Mouse (Mus musculus): Measurements from ENCODE around the gene Ttc21a. TPM values are rescaled to one million over a fixed set of nuclear protein-coding genes. Genes with fewer than 3 reads are reported as not detected.
"Not testable (repeated sequence)": the region's sequence is repeated elsewhere in the genome, so short reads cannot be mapped to it uniquely, and the experiment has no call there.

The Ttc21a gene
- polyA plus RNA-seq, 1 experiment from 2014 or later = 1.3 TPM

- H3K4me3 ChIP-seq (ENCODE audit: low read length) = no peak overlapping the region
- WGBS = 88% methylated on average over 3 of the region's 3 CpGs
- ATAC-seq (ENCODE audit: low read depth) = no peak
- H3K4me1 ChIP-seq (replicated peaks; ENCODE audit: control insufficient read depth, insufficient read depth, low read length) = peaks cover 13% of the 10 kb centered on the region
- no peaks in the 10 kb centered on the region for H3K27me3 ChIP-seq (ENCODE audit: control insufficient read depth, insufficient read depth, low read depth, low read length)
- H3K9ac ChIP-seq (ENCODE audit: low read length) = no peak overlapping the region
- H3K36me3 ChIP-seq (ENCODE audit: control insufficient read depth, insufficient read depth, low read length) = no peaks in the 10 kb centered on the region
- no peak overlapping the region for H3K27ac ChIP-seq (ENCODE audit: low read length)
- no peak overlapping the region for H3K4me2 ChIP-seq (ENCODE audit: low read depth, low read length)
- no peaks in the 10 kb centered on the region for H3K9me3 ChIP-seq (ENCODE audit: control insufficient read depth, low read length)
These were observed 72.5 kb downstream of the Ttc21a start for GRCm38 (mm10) chr9:120009871-120010270.

DNA sequence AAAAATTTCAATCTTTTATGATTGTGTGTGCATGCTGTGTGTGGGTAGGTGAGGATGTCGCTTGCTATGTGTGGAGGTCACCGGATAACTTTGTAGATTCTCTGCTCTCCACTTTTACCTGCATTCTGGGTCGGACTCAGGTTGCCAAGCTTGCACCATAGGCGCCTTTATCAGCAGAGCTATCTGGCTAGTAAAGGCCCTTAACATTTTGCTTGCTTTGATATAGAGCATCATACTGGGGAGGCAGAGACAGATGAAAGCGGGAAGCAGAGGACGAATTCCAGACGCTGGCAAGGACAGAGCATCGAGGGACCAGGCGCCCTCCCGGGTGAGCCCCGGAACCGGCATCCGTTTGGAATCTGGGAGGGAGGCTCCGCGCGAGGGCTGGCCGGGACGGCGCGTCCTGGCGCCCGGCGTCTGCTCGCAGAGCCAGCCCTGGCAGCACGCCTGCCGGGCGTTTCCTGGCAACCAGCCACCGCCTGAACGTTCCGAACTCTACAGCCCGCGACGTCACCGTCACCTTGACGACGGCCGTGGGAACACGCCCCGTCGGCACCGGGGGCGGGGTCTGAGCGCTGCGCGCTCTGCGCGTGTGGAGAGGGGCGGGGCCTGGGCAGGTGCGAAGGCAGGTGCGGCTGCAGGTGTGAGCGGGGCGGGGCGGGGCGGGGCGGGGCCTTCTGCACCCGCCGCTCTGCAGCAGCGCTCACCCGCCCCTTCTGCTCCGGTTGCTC lies 73.5 kb downstream of the Ttc21a start:
- peak overlapping the region; percentile 54 for H3K9ac ChIP-seq (ENCODE audit: low read length)
- H3K4me1 ChIP-seq (replicated peaks; ENCODE audit: control insufficient read depth, insufficient read depth, low read length) = peaks cover 12% of the 10 kb centered on the region
- no peaks in the 10 kb centered on the region for H3K36me3 ChIP-seq (ENCODE audit: control insufficient read depth, insufficient read depth, low read length)
- peak; percentile 95 for ATAC-seq (ENCODE audit: low read depth)
- 1% methylated on average over 55 of the region's 60 CpGs for WGBS
- no peaks in the 10 kb centered on the region for H3K9me3 ChIP-seq (ENCODE audit: control insufficient read depth, low read length)
- no peaks in the 10 kb centered on the region for H3K27me3 ChIP-seq (ENCODE audit: control insufficient read depth, insufficient read depth, low read depth, low read length)
- peak overlapping the region; percentile 77 for H3K4me2 ChIP-seq (ENCODE audit: low read depth, low read length)
- peak overlapping the region; percentile 94 for H3K27ac ChIP-seq (ENCODE audit: low read length)
- peak overlapping the region; percentile 44 for H3K4me3 ChIP-seq (ENCODE audit: low read length)

- Histone ChIP-seq H3K27ac (ENCODE audit: low read length) (peak overlapping the region; percentile 66), H3K36me3 (ENCODE audit: control insufficient read depth, insufficient read depth, low read length) (no peaks in the 10 kb centered on the region), H3K4me1 (replicated peaks; ENCODE audit: control insufficient read depth, insufficient read depth, low read length) (peaks cover 10% of the 10 kb centered on the region), H3K4me3 (ENCODE audit: low read length) (peak overlapping the region; percentile 44), H3K27me3 (ENCODE audit: control insufficient read depth, insufficient read depth, low read depth, low read length) (no peaks in the 10 kb centered on the region), H3K4me2 (ENCODE audit: low read depth, low read length) (peak overlapping the region; percentile 77), H3K9ac (ENCODE audit: low read length) (no peak overlapping the region), H3K9me3 (ENCODE audit: control insufficient read depth, low read length) (no peaks in the 10 kb centered on the region)
- ATAC-seq (ENCODE audit: low read depth) = peak; percentile 66
- under 1% methylated on average over 10 of the region's 10 CpGs for WGBS
These were observed 74.1 kb downstream of the Ttc21a start for GRCm38 (mm10) chr9:120011533-120011932.

DNA sequence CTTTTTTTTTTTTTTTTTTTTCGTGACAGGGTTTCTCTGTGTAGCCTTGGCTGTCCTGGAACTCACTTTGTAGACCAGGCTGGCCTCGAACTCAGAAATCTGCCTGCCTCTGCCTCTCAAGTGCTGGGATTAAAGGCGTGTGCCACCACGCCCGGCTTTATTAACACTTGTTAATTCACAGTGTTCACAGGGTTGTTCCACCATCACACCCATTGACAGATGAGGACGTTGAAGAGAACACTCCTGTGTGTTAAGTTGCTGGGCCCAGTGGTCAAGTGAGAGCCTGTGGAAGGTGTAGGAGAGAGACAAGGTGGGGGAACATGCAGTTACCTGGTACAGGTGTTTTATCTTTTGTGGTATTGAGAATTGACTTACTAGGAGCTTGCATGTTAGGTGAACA lies 74.8 kb downstream of the Ttc21a start:
- not testable (repeated sequence) for ATAC-seq (ENCODE audit: low read depth); H3K36me3 ChIP-seq (ENCODE audit: control insufficient read depth, insufficient read depth, low read length); H3K27ac ChIP-seq (ENCODE audit: low read length)

DNA sequence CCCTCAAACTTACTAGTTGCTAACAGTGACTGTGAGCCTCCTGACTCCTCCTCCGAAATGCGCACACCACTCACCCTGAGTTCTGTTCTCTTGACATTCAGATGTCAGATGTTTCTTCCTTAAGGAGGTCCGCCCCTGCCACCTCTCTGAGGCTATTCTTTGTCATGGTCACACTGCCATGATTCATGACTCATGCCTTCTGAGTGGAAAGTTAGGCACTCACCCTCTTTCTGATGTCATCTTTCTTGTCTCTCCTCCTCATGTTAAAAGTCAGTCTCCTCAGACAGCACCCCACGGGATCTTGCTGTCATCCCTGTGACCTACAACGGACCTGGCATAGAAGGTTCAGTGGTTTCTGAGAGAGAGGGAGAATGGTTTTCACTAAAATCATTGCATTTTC lies 75.4 kb downstream of the Ttc21a start:
- no peak for ATAC-seq (ENCODE audit: low read depth)
- no peak overlapping the region for H3K4me2 ChIP-seq (ENCODE audit: low read depth, low read length)
- peaks cover 10% of the 10 kb centered on the region for H3K4me1 ChIP-seq (replicated peaks; ENCODE audit: control insufficient read depth, insufficient read depth, low read length)
- H3K27ac ChIP-seq (ENCODE audit: low read length) = no peak overlapping the region
- no peaks in the 10 kb centered on the region for H3K36me3 ChIP-seq (ENCODE audit: control insufficient read depth, insufficient read depth, low read length)
- H3K9ac ChIP-seq (ENCODE audit: low read length) = no peak overlapping the region
- WGBS = 77% methylated on average over 5 of the region's 5 CpGs
- no peaks in the 10 kb centered on the region for H3K9me3 ChIP-seq (ENCODE audit: control insufficient read depth, low read length)
- no peaks in the 10 kb centered on the region for H3K27me3 ChIP-seq (ENCODE audit: control insufficient read depth, insufficient read depth, low read depth, low read length)
- no peak overlapping the region for H3K4me3 ChIP-seq (ENCODE audit: low read length)

More for the DNA sequence above, 74.8 kb downstream of the Ttc21a start:
- H3K9ac ChIP-seq (ENCODE audit: low read length); H3K4me3 ChIP-seq (ENCODE audit: low read length); H3K9me3 ChIP-seq (ENCODE audit: control insufficient read depth, low read length); H3K4me1 ChIP-seq (replicated peaks; ENCODE audit: control insufficient read depth, insufficient read depth, low read length); H3K27me3 ChIP-seq (ENCODE audit: control insufficient read depth, insufficient read depth, low read depth, low read length); H3K4me2 ChIP-seq (ENCODE audit: low read depth, low read length): not testable (repeated sequence)
- 69% methylated on average over 6 of the region's 6 CpGs for WGBS

- no peak overlapping the region for H3K9ac ChIP-seq (ENCODE audit: low read length)
- no peaks in the 10 kb centered on the region for H3K27me3 ChIP-seq (ENCODE audit: control insufficient read depth, insufficient read depth, low read depth, low read length)
- H3K4me1 ChIP-seq (replicated peaks; ENCODE audit: control insufficient read depth, insufficient read depth, low read length) = peaks cover 10% of the 10 kb centered on the region
- WGBS = 68% methylated on average over 11 of the region's 11 CpGs
- no peaks in the 10 kb centered on the region for H3K36me3 ChIP-seq (ENCODE audit: control insufficient read depth, insufficient read depth, low read length)
- no peak overlapping the region for H3K4me3 ChIP-seq (ENCODE audit: low read length)
- no peak overlapping the region for H3K27ac ChIP-seq (ENCODE audit: low read length)
- H3K9me3 ChIP-seq (ENCODE audit: control insufficient read depth, low read length) = no peaks in the 10 kb centered on the region
- no peak for ATAC-seq (ENCODE audit: low read depth)
- H3K4me2 ChIP-seq (ENCODE audit: low read depth, low read length) = no peak overlapping the region
These were observed 75.9 kb downstream of the Ttc21a start for GRCm38 (mm10) chr9:120013251-120013820.

GRCm38 (mm10) chr9:120014828-120015227 lies 77.4 kb downstream of the Ttc21a start:
- Histone ChIP-seq H3K36me3 (ENCODE audit: control insufficient read depth, insufficient read depth, low read length) (no peaks in the 10 kb centered on the region), H3K4me2 (ENCODE audit: low read depth, low read length) (no peak overlapping the region), H3K9ac (ENCODE audit: low read length) (no peak overlapping the region), H3K4me1 (replicated peaks; ENCODE audit: control insufficient read depth, insufficient read depth, low read length) (peaks cover 10% of the 10 kb centered on the region), H3K27me3 (ENCODE audit: control insufficient read depth, insufficient read depth, low read depth, low read length) (no peaks in the 10 kb centered on the region), H3K9me3 (ENCODE audit: control insufficient read depth, low read length) (no peaks in the 10 kb centered on the region), H3K4me3 (ENCODE audit: low read length) (no peak overlapping the region), H3K27ac (ENCODE audit: low read length) (no peak overlapping the region)
- ATAC-seq (ENCODE audit: low read depth) = no peak
- WGBS = 48% methylated on average over 6 of the region's 6 CpGs

DNA sequence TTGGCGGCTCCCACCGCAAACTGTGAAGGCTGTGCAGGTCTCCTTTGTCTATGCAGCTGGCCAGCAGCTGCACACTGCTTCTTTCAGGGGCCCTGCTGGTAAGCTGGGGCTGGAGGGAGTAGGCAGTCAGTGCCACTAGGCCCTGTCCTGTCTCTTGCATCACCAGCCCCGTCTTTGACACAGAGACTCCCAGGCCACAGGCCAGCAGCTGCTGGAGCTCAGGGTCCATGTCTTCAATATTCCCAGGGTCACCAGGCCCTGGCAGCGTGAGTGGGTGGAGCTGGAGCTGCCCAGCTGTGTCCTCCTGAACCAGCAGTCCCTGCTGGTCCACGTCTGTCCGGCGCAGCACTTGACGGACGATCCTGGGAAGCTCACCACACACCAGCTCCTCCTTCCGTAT lies 79.5 kb downstream of the Ttc21a start:
- Histone ChIP-seq H3K4me3 (ENCODE audit: low read length) (no peak overlapping the region), H3K9ac (ENCODE audit: low read length) (no peak overlapping the region), H3K27me3 (ENCODE audit: control insufficient read depth, insufficient read depth, low read depth, low read length) (no peaks in the 10 kb centered on the region), H3K9me3 (ENCODE audit: control insufficient read depth, low read length) (no peaks in the 10 kb centered on the region), H3K4me2 (ENCODE audit: low read depth, low read length) (no peak overlapping the region), H3K27ac (ENCODE audit: low read length) (no peak overlapping the region), H3K36me3 (ENCODE audit: control insufficient read depth, insufficient read depth, low read length) (no peaks in the 10 kb centered on the region), H3K4me1 (replicated peaks; ENCODE audit: control insufficient read depth, insufficient read depth, low read length) (peaks cover 4% of the 10 kb centered on the region; the same call in 1 of the 2 replicates)
- ATAC-seq (ENCODE audit: low read depth) = no peak
- 53% methylated on average over 10 of the region's 10 CpGs for WGBS
